31 mouse cellular contexts compared by ENCODE assay signal in the genomic region with DNA sequence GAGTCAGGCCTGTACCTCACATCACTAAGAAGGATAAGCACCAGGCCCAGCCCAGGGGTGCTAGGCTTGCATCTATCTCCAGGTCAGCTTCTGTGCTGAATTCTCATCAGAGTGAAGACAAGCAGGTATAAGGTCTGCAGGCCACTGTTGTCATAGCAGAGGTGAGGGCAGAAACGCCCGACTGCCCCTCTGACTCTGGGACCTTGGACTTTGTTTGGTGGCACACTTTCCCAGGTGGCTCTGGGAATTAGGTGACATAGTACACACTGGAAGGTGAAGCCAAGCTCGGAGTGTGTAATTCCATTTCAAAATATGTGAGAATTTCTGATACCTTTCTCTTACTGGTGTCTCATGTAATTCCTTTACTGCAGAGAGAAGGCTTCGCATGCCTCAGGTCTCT. TPM values are rescaled to one million over a fixed set of nuclear protein-coding genes. Genes with fewer than 3 reads are reported as not detected.
DNase-seq lines count a peak whose midpoint lies in the region; ATAC-seq and TF ChIP-seq lines count a peak whose summit lies in the region.
"Had no signal": no experiment of that assay in that cellular context is flagged by ENCODE, and none has a peak within 500 bp of the region (broad histone marks: within the 10 kb centered on the region; RNA-seq: fewer than 3 reads in every experiment).

No protein-coding gene starts in this region.

- peak; percentile 10 for DNase-seq in kidney, adult 9 months
- DNase-seq in left cerebral cortex, postnatal 36 days (ENCODE audit: low spot score in 2 of 2), result no peak
- DNase-seq: adrenal gland, adult 8-10 months; cerebellum, adult 8-10 months; cerebellum, postnatal 25 days; gastrocnemius, adult 2 months; gastrocnemius, postnatal 36 days; heart, adult 18-20 months; heart, postnatal 4 days; left cerebral cortex, postnatal 4 days; lung, postnatal 36 days; right cerebral cortex, postnatal 4 days; thymus, adult 18-20 months; thymus, postnatal 25 days had no signal

- H3K27me3 ChIP-seq in kidney, embryonic 16.5 days (ENCODE audit: insufficient read depth, low read length), result no peaks in the 10 kb centered on the region
- no peaks in the 10 kb centered on the region for H3K27me3 ChIP-seq in neural tube, embryonic 13.5 days
- no peaks in the 10 kb centered on the region for H3K27me3 ChIP-seq in neural tube, embryonic 15.5 days (replicated peaks)
- no peaks in the 10 kb centered on the region for H3K27me3 ChIP-seq in intestine, postnatal 0 days (replicated peaks; ENCODE audit: control insufficient read depth, insufficient read depth, low read length)
- H3K27me3 ChIP-seq: CH12.LX; embryonic facial prominence, embryonic 12.5 days; hindbrain, embryonic 15.5 days; kidney, embryonic 15.5 days; lung, embryonic 15.5 days had no signal

- H3K9me3 ChIP-seq in kidney, embryonic 16.5 days (ENCODE audit: low read length), result no peaks in the 10 kb centered on the region
- no peaks in the 10 kb centered on the region for H3K9me3 ChIP-seq in neural tube, embryonic 13.5 days
- H3K9me3 ChIP-seq in neural tube, embryonic 15.5 days (replicated peaks), result no peaks in the 10 kb centered on the region
- H3K9me3 ChIP-seq in intestine, postnatal 0 days (ENCODE audit: control insufficient read depth), result no peaks in the 10 kb centered on the region
- H3K9me3 ChIP-seq: embryonic facial prominence, embryonic 12.5 days; hindbrain, embryonic 15.5 days; kidney, embryonic 15.5 days; lung, embryonic 15.5 days had no signal

- no peak overlapping the region for H3K4me3 ChIP-seq in kidney, embryonic 16.5 days (ENCODE audit: low read length)
- H3K4me3 ChIP-seq in neural tube, embryonic 13.5 days, result no peak overlapping the region
- H3K4me3 ChIP-seq in neural tube, embryonic 15.5 days (replicated peaks), result no peak overlapping the region
- no peak overlapping the region for H3K4me3 ChIP-seq in intestine, postnatal 0 days (ENCODE audit: low read depth, low read length)
- H3K4me3 ChIP-seq: embryonic facial prominence, embryonic 12.5 days; gastrocnemius, adult 2 months; hindbrain, embryonic 15.5 days; kidney, embryonic 15.5 days; lung, embryonic 15.5 days had no signal

- TF ChIP-seq CTCF in intestine, postnatal 0 days (IDR thresholded peaks at IDR 0.05; ENCODE audit: low read depth), result no peak

- no peak overlapping the region for H3K4me2 ChIP-seq in kidney, embryonic 16.5 days (replicated peaks; ENCODE audit: low read depth, low read length)
- H3K4me2 ChIP-seq in neural tube, embryonic 13.5 days, result no peak overlapping the region
- no peak overlapping the region for H3K4me2 ChIP-seq in neural tube, embryonic 15.5 days
- H3K4me2 ChIP-seq in intestine, postnatal 0 days (replicated peaks; ENCODE audit: low read depth), result no peak overlapping the region
- H3K4me2 ChIP-seq: embryonic facial prominence, embryonic 12.5 days; heart, embryonic 11.5 days; hindbrain, embryonic 15.5 days; kidney, embryonic 15.5 days; lung, embryonic 15.5 days; midbrain, embryonic 11.5 days had no signal

- H3K36me3 ChIP-seq in kidney, embryonic 16.5 days (ENCODE audit: insufficient read depth, low read length), result peaks cover 6% of the 10 kb centered on the region
- no peaks in the 10 kb centered on the region for H3K36me3 ChIP-seq in neural tube, embryonic 13.5 days
- H3K36me3 ChIP-seq in neural tube, embryonic 15.5 days, result no peaks in the 10 kb centered on the region
- no peaks in the 10 kb centered on the region for H3K36me3 ChIP-seq in intestine, postnatal 0 days (ENCODE audit: control insufficient read depth, insufficient read depth)
- H3K36me3 ChIP-seq: hindbrain, embryonic 15.5 days had no signal

- intact Hi-C loops in left cerebral cortex, postnatal 36 days (cut with DNase I), result no loop called here

- ATAC-seq in kidney, embryonic 16.5 days (ENCODE audit: low FRiP score, low TSS enrichment), result no peak
- ATAC-seq in neural tube, embryonic 13.5 days (ENCODE audit: low read depth), result no peak
- no peak for ATAC-seq in neural tube, embryonic 15.5 days (ENCODE audit: low FRiP score)
- ATAC-seq in intestine, postnatal 0 days, result peak; percentile 61
- ATAC-seq in activated CD4-positive, CD25-positive, alpha-beta regulatory T cell, adult 4 months, result no peak
- ATAC-seq: forebrain, embryonic 16.5 days; inflammation-experienced regulatory T-cells, adult 6 months; midbrain, embryonic 16.5 days had no signal

- H3K27ac ChIP-seq in kidney, embryonic 16.5 days (ENCODE audit: low read length), result no peak overlapping the region
- H3K27ac ChIP-seq in neural tube, embryonic 13.5 days (replicated peaks), result peak overlapping the region; percentile 49; the same call in 1 of the 2 replicates
- H3K27ac ChIP-seq in neural tube, embryonic 15.5 days (replicated peaks), result no peak overlapping the region
- H3K27ac ChIP-seq in intestine, postnatal 0 days (ENCODE audit: low read depth, low read length), result peak overlapping the region; percentile 54; the same call in 1 of the 2 replicates
- H3K27ac ChIP-seq: embryonic facial prominence, embryonic 12.5 days; gastrocnemius, adult 2 months; hindbrain, embryonic 15.5 days; kidney, embryonic 15.5 days; liver, embryonic 14.5 days; lung, embryonic 15.5 days; stomach, postnatal 0 days had no signal

- 58% methylated on average over 4 of the region's 4 CpGs for WGBS in kidney, embryonic 16.5 days
- 90% methylated on average over 4 of the region's 4 CpGs for WGBS in neural tube, embryonic 13.5 days
- 84% methylated on average over 4 of the region's 4 CpGs for WGBS in neural tube, embryonic 15.5 days
- 56% methylated on average over 4 of the region's 4 CpGs for WGBS in intestine, postnatal 0 days

- peaks cover 5% of the 10 kb centered on the region for H3K4me1 ChIP-seq in kidney, embryonic 16.5 days (ENCODE audit: insufficient read depth, low read length)
- H3K4me1 ChIP-seq in neural tube, embryonic 13.5 days (replicated peaks), result peaks cover 64% of the 10 kb centered on the region
- H3K4me1 ChIP-seq in neural tube, embryonic 15.5 days, result peaks cover 44% of the 10 kb centered on the region
- H3K4me1 ChIP-seq in intestine, postnatal 0 days (replicated peaks; ENCODE audit: control insufficient read depth, insufficient read depth, low read length), result no peaks in the 10 kb centered on the region; the same call in 1 of the 2 replicates

- no peak overlapping the region for H3K9ac ChIP-seq in kidney, embryonic 16.5 days (replicated peaks; ENCODE audit: low read length)
- no peak overlapping the region for H3K9ac ChIP-seq in neural tube, embryonic 13.5 days
- no peak overlapping the region for H3K9ac ChIP-seq in neural tube, embryonic 15.5 days (replicated peaks)
- no peak overlapping the region for H3K9ac ChIP-seq in intestine, postnatal 0 days (ENCODE audit: low read depth, low read length)
- H3K9ac ChIP-seq: embryonic facial prominence, embryonic 12.5 days; hindbrain, embryonic 15.5 days; kidney, embryonic 15.5 days; liver, embryonic 14.5 days; lung, embryonic 15.5 days had no signal

RNA-seq across cellular contexts. Expression of a gene that starts 59.6 kb away (rescaled TPM):
- polyA plus RNA-seq in kidney, embryonic 16.5 days (2015; fragmentation: Nextera tagmentation; extraction: Ambion mirVana), result 32.7 and 35.4 TPM in 2 replicates
- polyA plus RNA-seq in neural tube, embryonic 13.5 days (2015; fragmentation: Nextera tagmentation; extraction: Ambion mirVana), result 24.9 and 26.2 TPM in 2 replicates
- polyA plus RNA-seq in neural tube, embryonic 15.5 days (2015; fragmentation: Nextera tagmentation; extraction: Ambion mirVana), result 26.2 and 26.9 TPM in 2 replicates
- 16.1 and 16.5 TPM in 2 replicates for polyA plus RNA-seq in intestine, postnatal 0 days (2015; fragmentation: Nextera tagmentation; extraction: Ambion mirVana)
- 10 to 100 TPM; 22.1 to 26.7 TPM for total RNA-seq in left cerebral cortex, postnatal 36 days (2021)
- polyA plus RNA-seq in activated CD4-positive, CD25-positive, alpha-beta regulatory T cell, adult 4 months (2017; shearing (Covaris generic)), result 10 to 100 TPM; 12.1 to 16.7 TPM

Comparison
In these comparisons a context has a peak if more than half of its experiments do, and no peak if none do; other contexts are left out.
1. H3K27ac ChIP-seq: peak in neural tube, embryonic 13.5 days (single experiment) and intestine, postnatal 0 days (single experiment); none in kidney, embryonic 16.5 days (single experiment) and neural tube, embryonic 15.5 days (single experiment).